Mouse (Mus musculus): ENCODE data around the gene Smyd3.

Smyd3 gene

DNA sequence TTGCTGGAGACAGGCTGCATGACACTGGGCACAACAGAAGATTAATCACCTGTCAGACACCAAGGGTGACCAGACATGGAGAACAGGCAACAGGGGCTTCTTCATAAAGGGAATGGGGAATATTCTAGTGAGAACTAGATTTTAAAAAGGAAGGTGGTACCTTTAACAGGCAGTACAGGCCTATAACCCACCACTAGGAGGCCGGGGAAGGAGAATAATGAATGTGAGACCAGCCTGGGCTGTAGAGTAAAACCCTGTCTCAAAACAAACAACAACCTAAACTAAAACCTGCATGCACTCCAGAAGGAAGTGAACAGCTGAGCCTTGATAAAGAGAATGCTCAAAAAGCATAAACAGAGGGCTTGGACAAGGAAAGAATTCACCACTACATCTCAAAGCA, 297.6 kb downstream of the Smyd3 start:
- DNase-seq (ENCODE audit: low spot score) = no peak

DNA sequence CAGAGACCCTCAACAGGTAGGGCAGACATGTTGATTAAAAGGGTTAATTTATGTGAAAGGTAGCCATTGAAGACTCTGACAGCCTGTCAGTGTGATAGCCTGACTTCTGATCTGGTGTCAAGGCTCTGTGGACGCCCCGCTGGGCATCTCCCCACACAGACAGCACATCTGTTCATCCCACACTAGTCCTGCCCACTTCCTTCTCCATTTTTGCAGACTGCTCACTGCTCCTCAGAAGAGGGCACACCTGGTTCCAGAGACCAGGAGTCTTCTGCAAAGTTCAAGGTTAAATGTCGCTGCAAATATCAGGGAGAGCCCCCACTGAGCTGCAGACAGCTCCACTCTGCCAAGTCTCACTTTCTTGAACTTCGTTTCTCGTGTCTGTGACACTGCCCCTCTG, 299.8 kb downstream of the Smyd3 start:
- no peak for DNase-seq (ENCODE audit: low spot score)

DNA sequence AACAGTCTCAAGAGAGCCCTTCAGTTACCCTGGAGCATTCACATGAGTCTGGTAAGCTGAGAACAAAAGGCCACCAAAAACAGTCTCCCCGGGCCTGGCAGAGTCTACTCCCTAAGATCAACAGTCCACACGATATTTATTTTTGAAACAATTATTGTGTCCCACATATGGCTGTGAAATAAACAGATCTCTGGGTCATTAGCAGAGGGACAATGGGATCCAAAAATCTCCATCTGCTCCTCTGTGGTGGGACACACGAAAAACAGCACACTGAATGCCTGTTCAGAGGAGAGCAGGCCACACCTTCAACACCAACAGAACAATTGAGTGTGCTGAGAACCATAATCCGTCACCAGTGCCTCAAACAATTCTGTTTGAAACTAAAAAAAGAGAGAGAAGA, 300.8 kb downstream of the Smyd3 start:
- DNase-seq (ENCODE audit: low spot score) = no peak

DNA sequence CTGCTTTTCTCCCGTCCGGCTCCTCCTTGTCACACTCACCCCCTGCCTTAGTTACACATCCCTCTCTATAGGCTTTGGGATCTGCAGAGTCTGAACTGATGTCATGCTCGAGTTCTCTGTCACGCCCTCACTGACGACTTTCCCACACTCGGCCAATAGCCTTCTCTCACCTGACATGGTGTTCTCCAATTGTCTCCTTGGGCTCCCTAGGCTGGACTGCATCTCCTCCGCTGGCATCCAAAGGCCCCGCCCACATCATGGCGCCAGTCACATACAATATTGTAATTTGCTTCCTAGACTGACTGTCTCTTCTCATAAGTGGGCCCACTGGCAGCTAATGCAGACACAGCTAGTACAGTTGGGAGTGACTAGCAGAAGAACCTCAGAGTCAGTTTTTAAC, 304.5 kb downstream of the Smyd3 start:
- no peak for DNase-seq (ENCODE audit: low spot score)

DNA sequence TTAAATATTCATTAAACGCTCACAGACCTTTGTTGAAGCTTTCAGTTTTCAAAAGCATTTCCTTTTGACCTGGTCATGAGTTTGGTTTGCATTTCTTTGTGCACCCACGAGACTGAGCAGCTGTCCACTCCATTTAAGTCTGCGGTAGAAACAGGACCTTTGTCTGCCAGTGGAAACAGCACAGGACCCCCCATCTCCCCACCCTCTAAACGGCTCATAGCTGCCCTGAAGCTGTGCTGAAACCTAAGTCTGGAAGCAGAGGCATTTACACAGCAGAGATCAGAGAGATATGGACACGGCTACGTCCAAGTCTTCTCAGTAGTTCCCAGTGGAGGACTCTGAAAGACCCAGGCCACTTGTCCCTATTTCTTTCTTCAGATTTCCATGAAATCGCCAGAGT, 305.5 kb downstream of the Smyd3 start:
- DNase-seq (ENCODE audit: low spot score) = no peak

DNA sequence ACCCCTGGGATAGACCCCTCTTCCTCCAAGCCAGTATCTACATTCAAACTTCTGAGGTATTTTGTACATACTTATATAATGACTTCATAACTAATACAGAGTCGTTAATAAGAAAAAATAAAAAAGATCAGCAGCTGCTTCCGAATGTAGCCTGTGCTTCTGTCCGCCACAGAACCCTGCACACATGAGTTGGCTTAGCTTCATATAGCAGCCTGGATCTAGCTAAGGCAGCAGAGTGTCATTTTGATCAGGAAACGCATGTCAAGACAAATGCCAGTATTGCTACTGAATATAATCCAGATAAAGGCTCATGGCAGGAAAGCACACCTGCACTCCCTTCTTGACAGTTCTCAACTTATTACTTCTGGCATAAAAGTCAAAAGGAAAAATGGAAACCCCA, 306.5 kb downstream of the Smyd3 start:
- DNase-seq (ENCODE audit: low spot score) = no peak

DNA sequence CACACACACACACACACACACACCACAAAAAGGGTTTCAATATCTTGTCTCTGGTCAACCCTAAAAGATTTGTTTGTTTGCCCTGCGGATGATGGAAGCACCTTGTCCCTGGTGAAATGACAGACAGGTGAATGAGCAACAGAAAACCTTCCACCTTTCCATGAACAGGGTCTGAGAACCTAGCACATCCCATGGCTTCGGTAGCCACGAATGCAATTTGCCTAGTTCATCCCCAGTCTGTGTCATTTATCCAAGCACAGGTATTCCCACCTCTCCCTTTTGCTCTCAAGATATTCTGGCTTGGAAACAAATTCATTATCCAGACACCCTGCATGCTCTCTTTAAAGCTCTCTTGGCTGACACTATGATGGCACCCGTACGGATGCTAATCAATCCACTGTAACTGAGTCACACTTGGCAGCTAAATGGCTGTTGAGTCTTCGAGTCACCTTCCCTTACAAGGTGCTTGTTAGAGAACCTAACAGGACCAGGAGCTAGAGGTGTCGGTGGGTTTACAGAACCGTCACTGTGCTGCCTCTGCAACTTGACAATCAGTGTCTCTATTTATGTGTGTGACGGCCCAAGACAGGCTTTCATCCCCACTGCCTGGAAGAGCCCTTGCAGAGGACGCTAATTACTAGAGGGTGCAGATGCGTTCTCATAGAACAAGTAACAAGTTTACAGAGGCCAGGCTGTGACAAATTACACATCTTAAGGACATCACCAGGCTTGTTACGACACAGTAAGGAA, 309.8 kb downstream of the Smyd3 start:
- no peak for DNase-seq (ENCODE audit: low spot score)

DNA sequence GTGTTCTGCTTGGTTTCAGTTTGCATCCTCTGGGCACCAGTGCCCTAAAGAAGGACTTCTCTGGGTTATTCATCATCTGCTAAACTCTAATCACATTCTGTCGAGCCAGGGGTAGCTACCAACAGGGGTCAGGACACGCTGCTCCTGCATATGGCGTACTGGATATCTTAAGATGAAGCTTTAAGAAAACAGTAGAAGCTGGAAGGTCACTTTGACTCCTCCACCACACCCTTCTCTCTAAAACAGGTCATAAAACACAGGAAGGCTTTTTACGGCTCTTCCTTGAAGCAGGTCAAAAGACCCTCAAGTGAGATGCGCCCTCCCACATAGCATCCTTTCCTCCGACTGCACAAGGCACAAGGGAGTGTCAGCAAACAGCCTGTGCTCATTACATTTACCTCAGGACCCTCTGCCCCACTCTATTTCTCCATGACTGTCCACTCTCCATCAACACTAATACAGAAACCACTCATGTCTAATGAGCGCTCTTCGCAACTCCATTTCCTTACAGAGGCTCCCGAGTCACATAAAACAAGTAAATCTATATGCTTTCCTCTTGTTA, 310.6 kb downstream of the Smyd3 start:
- no peak for DNase-seq (ENCODE audit: low spot score)

DNA sequence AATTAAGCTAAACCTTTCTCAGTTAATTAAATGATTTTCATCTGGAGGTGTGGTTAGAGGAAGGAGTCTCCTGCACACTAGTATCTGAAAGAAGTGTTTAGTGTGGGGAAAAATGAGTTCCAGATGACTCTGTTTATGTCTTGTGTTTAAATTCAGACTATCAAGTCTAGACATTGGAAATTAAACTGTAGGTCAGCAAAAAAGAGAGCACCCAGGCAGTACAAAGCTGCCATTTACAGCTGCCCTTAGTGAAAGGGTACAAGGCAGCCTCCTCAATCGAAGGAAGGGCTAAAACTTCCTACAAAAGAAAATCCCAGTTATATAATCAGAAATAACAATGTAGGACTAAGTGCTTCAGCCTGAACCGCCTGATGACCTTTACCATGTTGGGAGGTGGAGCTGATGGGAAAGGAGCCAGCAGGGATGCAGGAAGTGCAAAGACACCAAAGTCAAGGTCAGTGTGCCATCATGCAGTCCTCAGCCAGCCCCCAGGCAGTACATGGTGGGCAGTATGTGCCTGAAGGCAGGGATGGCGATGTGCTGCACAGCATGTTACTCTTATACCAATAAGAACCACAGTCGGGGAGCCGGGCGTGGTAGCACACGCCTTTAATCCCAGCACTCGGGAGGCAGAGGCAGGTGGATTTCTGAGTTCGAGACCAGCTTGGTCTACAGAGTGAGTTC, 319.2 kb downstream of the Smyd3 start:
- DNase-seq (ENCODE audit: low spot score) = no peak

DNA sequence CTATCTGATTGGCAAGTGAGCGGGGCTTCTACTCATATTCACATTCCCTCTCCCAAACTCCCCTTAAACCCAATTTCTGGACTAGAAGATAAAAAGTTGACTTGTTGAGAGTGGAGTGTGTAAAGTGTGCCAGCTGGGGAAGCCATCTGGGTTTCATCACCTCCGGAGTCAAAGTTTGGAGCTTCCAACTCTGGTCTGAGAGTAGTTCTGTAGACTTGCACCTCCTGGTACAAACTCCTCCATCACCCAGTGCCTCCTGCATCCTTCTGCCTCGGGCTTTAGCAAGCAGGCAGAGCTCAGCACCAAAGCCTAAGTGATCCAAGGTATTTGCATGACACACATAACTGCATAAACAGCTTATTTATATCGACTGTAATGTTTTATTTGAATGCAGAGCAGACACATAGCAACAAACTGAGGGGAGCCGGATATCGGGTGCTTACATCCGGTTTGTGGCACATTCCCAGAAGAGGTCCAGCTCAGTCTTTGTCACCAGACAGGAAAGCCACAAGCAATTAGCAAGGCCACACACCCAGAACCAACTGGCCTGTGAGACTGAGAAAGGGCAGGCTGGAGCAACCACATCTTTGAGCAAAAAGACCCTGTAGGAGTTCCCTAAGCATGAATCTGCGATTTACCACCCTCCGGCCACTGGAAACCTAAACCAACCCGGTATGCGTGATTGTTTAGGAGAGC, 319.9 kb downstream of the Smyd3 start:
- no peak for DNase-seq (ENCODE audit: low spot score)

DNA sequence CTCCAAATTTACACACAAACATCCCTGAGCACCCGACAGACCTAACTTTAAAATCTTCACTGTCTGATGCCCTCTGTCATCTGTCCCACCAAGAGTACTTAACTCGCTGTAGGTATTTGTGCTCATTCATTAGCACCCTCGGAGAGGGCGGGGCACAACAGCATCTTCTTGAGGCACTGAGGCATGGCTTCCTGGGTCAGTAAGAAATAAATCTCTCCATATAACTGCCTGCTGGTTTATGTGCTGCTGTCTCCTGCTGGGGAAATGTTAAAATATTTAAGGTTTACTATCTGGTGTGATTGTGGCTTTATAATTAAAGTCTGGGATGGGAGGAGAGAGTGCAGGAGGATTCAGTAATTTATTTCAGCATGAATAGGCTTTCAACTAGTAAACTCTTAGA, 320.7 kb downstream of the Smyd3 start:
- no peak for DNase-seq (ENCODE audit: low spot score)

DNA sequence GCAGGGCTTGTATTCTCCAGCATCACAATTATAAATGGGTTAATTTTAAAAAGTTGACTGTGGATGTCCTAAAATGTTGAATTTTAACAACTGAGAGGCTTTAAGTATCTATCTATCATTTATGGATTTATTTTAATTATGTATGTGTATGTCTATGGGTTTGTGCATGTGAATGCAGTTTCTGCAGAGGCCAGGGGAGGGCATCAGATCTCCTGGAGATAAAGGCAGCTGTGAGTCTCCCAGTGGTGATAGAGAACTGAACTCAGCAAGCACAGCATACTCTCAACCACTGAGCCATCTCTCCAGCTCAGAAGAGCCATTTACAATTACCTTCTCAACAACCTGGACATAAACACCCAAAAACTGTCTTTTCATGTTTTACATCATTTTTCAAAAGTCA, 321.4 kb downstream of the Smyd3 start:
- no peak for DNase-seq (ENCODE audit: low spot score)

DNA sequence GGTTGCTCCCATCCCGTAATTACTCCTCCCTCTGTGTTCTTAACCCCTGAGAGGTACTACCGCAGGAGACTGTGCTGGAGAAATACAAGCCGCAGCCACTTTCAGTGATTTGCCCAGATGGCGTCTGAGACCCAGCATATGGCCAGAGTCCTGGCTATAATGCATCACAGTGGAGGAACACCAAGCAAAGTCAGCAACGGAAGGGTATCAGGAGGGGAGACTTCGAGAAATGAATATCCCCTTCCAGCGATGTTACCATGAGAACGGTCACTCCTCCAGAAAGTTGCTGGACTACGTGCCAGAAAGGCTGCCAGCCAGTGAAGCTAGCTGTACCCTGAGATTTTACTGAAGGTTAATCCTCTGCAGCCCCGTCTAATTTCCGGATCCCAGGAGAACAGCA, 325.1 kb downstream of the Smyd3 start:
- no peak for DNase-seq (ENCODE audit: low spot score)

DNA sequence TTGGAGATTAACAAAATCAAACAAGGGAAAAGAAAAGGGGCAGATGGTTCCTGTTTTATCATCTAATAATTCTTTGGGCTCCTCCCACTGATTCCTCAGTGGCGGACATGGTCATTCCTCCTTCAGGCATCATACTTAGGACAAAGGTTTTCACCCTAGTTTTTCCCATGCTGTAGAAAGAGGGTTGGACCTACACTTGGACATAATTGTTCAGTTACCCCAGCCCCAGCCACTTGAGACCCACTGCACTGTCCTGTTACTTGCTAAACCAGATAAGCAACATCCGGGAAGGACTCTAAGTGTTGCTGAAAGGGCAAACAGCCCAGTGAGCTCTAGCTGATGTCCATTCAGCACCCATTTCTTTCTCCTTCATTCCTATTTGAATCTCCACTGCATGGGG, 327.0 kb downstream of the Smyd3 start:
- no peak for DNase-seq (ENCODE audit: low spot score)

DNA sequence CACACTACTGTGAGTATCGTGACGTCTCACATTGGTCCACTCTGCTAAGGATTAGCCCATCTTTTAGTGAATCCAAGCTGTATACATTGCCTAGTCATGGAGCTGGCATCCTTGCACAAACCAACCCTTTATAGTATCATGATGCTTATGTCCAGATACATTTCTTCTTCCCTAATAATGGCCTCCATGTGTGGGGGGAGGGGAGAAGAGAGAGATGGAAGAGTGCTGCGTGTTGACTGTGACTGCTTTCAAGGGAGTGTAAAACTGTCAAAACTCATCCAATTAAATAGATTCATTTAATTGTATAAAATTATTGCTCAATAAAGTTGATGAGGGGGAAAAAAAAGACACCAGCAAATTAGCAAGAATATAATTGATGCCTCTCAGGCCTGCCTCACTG, 330.7 kb downstream of the Smyd3 start:
- no peak for DNase-seq (ENCODE audit: low spot score)

DNA sequence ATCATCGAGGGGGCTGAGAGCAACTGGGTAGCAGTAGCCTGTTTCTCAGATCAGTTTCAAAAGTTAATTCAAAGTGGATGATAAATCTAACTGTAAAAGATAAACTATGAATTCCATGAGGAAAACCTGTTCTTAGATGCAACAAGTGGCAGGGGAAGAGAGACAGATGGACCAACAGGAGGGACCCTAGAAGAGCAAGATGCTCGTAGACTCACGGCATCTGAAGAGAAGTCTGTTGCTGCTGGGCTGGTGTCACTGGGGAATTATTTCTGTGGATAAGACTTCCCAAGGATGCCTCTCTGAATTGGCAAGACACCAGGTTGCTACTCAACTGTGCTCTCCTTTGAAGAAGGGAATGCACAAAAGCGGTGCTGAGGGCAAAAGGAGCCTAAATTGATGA, 333.2 kb downstream of the Smyd3 start:
- DNase-seq (ENCODE audit: low spot score) = no peak

DNA sequence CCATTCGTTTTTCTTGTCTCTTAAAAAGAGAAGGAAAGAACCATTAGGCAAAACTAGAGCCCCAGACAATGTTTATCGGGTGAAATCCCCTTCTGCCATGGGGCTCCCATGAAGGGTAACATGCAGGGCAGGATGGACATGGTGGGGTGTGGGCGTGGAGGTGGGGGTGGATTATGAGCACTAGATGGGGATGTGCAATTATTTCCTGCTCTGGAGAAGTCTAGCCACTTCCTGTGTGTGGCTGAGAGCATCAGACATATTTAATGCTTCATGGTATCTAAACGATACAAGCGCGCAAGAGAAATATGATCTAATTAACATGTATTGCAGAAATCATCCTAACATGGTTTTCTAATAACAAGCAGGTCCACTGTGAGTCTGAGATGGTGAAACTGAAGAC, 334.3 kb downstream of the Smyd3 start:
- DNase-seq (ENCODE audit: low spot score) = no peak

DNA sequence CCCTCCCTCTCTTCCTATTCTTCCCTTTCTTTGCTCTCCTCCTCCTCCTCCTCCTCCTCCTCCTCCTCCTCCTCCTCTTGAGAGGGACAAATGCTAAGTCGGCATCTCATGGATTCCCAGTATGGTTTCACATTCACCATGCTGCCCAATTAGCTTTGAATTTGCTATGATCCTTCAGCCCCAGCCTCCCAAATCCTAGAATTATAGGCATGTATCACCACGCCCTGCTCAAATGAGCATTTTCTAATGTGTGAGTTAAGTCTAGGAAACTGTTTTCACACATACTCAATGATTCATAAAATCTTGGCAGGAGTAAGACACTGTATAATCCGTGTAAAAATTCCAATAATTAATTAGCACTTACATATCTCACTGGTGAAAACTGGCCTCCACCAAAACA, 337.3 kb downstream of the Smyd3 start:
- no peak for DNase-seq (ENCODE audit: low spot score)

DNA sequence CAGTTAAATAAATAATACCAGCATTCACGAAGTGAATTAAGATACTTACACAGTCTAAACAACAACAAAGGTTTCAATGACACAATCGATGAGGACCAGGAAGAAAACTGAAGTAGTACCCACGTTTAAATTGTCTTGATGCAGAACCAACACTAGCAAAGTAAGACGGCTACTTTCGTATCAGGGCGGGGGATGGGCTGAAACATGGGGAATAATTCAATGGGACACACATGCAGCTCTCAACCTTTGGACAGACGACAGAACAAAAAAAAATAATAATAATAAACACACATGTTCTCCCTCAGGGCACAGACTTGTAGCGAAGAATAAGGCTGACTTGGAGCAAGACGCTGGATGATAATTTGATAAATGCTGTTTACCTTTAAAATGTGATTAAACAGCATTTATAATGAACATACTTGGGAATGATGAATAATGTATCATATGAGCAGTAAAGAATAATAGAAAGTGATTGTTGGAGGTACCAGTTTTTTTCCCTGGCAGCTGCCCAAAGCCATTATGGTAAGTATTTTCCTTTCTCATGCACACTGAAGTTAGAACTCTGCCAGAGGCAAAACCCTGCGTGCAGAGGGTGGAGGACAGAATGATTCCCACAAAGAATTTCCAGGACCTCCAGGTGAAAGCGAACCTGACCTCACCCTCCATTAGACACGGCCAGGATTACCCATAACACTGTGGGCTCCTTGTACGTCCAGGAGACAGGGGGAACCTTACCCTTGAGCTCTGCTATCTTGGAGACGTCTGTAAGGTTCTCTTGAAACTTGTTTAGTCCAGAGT, 340.8 kb downstream of the Smyd3 start:
- no peak for DNase-seq (ENCODE audit: low spot score)

DNA sequence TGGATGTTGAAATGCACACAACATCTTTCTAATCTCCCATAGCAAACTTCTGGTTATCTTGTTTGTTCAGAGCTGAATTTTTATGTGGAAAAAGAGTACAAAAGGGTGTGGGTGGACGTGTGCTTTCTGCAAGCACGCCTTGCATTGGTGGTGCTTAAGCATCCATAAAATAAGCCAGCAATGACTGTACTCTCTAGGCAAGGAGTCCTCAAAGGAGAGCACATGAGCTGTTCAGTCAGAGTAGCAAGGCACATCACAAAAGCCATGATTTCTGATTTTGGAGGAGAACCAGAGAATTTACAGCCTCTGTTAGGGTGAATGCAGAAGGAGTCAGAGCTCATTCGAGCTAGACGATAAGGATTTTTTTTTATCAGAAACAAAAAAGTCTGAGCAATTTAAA, 343.6 kb downstream of the Smyd3 start:
- DNase-seq (ENCODE audit: low spot score) = no peak

DNA sequence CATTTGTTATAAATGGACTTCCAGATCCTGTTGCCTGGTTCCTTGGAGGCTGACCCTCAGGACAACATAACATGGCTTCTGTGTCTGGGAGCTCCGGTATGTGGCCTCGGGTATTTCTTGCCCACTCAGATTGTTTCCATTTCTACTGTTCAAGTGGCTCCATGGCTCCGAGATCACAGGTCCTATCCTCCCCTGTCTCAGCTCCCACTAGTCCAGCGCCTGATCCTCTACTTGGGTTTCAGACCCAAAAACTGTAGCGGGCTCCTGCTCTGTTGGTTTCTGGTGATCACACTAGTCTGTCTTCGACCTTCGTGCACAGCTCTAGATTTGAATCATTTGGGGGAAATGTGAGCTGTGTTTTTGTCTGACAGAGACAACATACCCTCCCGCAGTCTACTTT, 347.3 kb downstream of the Smyd3 start:
- DNase-seq (ENCODE audit: low spot score) = no peak

DNA sequence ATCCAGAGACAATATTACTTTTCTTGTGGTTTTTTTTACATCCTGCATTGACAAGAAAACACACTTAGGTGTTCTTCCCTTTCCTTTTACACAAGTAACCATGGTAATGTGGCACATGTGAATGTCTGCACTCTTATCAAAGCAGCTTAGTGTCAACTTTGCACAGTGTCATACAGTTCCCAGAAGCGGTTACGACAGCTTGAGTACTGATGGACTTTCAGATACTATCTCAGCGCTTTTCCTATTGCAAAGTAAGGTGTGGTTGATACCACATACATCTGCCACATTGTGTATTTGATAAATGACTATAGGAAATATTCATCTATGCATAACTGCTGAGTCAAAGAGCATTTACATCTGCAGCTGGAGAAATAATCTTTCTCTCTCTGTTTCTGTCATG, 348.1 kb downstream of the Smyd3 start:
- no peak for DNase-seq (ENCODE audit: low spot score)

Data from ovary, adult 18-20 months (tissue).